Mouse (Mus musculus) heart, postnatal 0 days (tissue): Measurements from ENCODE around the gene Mettl8.

Experiments used
- CTCF ChIP-seq: IDR thresholded peaks from 2 replicates; pipeline ENCODE4 v1.5.1; 2016; ENCODE audit warnings: antibody characterized with exemption, control low read depth, low read depth
- EP300 ChIP-seq: IDR thresholded peaks from 2 replicates; pipeline ENCODE4 v1.6.1; 2016; ENCODE audit warnings: antibody characterized with exemption, low read depth

- TF ChIP-seq CTCF: no peak
- TF ChIP-seq EP300: no peak
These were observed 43.6 kb downstream of the Mettl8 start for GRCm38 (mm10) chr2:71011816-71012215.
